Mouse (Mus musculus): Measurements from ENCODE around the gene Sox6.

DNA sequence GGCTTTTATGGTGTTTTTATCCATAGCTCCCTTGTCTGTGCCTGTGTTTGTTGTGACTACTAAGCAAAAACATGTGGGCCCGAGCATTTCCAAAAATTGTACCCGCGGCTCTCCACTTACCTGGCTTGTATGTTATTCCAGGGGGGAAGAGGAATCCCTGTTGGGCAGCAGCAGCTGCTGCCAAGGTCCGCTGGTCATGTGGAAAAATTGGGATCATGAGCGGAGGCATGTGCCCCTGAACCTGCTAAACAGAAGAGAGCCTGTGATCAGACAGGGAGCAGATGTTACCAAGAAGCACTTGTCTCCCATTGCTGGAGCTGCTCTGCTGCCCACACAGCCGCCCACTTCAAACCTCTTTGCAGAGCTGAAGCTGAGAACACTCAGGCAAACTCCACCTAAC is 441.2 kb downstream of the Sox6 start:
- no peak for TF ChIP-seq POLR2A (IDR thresholded peaks at IDR 0.05; ENCODE audit: insufficient read depth, low read depth, low read length)
- no peak for TF ChIP-seq CTCF (IDR thresholded peaks at IDR 0.05)
